Mouse (Mus musculus): Measurements from ENCODE around the gene Rplp2.

Rplp2 gene

DNA sequence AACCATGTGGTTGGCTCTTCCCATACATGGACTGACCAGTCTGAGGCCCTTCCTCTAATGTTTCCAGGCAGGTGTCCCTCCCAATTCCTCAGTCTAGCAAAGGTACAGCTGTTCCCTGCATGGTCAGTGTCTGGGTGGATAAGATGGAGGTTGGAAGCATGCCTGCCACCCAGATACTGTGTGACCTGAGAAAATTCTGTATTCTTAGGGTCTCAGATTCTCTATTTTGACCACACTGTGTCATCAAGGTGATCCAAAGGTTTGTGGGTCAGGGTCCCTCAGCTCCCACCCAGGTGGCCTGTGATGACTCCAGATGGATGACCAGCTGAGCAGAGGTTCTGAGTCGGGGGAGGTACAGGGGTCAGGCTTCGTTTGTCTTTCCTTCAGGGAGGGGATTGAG, 38.0 kb downstream of the Rplp2 start:
- DNase-seq = no peak

DNA sequence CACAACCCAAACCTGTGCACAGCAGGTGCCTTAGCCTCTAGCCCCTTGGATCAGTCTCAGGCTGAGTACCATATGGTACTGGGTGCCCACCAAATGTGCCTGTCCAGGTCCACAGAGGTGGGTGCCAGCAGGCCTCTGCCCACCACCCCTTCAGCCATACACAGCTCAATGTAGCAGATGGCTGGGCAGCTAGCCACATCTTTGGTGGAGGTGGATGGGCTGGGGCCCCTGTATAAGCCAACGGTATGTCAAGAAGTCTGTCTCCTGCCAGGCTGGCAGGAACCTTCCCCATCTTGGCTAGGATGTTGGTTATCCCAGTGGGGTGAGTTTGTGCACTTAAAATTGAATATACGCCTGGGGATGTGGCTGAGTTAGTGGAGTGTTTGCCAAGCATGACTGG, 38.4 kb downstream of the Rplp2 start:
- DNase-seq = peak; percentile 96

DNA sequence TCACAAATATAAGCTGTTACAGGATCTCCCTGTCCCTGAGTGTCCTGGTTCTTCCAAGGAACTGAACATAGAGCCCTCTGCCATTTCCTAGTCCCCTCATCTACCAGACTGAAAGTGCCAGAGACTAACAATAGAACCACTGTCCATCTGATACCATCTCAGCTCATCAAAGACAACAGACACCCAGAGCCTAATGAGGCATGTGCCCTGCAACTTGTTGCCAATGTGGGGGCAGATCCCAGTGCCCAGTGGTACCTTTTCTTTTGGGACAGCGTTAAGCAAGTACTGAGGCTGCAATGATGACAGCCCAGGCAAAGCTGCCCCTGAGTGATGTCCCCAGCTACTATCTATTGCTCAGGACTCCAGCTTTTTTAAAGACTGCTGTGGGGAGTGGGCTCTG, 39.1 kb downstream of the Rplp2 start:
- DNase-seq = no peak

DNA sequence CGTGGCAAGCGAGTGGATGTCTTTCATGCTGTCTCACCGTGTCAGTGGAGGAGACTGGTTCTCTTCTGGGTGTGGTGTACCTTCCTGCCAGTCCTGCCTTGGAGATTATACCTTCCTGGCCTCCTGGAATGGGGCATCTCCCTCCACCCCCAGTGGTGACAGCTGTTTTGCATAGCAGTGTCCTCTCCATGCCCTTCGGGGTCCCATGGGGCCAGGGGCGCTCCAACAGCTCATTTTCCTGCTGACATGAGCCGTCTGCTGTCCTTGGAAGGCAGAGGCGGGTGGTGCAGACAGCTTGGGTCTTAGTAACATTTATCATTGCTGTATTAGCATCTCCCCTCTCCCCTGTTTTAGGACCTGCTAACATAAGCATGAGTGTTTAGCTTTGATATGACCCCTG, 40.0 kb downstream of the Rplp2 start:
- no peak for DNase-seq

DNA sequence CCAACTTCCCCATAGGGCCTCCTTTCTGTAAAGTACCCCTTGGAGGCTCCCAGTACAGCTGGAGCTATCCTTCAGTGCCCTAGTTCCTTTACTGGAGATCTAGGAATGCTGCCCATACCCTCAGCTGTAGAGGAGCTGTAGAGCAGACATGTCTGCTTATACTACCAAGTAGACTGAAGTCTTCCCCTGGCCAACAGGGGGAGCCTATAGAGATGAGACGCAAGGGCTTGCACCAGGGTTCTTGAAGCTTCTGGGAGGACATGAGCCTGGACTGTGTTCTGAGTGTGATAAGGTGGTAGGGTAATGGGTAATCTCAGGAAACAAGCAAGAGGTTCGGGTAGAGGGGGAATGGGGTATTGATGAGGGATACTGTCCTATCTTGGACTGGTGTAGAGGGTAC, 44.0 kb downstream of the Rplp2 start:
- no peak for DNase-seq

DNA sequence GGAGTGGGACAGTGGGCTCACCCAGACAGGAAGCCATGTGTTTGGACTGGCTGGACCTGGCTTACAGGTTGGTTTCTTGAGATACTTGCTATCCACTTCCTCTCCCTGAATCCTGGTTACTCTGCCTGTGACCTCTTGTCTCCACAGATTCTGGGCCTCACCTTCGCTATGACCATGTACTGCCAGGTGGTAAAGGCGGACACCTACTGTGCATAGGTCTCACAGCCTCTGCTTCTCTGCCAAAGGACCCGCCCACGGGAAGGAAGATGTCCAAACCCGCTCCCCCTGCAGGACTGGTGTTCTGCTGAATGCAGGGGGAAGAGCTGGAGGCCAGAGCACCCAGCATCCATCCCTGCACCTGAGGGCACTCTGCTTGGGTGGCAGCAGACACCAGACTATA, 45.6 kb downstream of the Rplp2 start:
- no peak for DNase-seq

DNA sequence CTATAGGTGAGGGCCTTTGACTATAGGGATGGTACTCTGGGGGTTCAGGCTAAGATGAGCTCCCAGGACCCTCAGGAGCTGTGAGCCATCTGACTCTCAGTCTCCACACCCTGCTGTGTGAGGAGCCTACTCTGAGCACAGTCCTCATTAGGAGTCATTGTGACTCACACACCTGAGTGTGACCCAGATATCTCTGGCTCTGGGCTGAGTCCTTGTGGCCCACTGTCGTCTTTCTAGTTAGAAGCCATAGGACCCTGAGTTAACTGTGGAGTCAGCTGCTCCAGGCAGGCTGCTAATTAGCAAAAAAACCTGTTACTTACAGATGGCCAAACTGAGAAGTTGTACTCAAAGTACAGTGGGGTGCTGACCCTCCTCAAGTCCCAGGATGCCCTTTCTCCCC, 46.6 kb downstream of the Rplp2 start:
- peak; percentile 20 for DNase-seq

DNA sequence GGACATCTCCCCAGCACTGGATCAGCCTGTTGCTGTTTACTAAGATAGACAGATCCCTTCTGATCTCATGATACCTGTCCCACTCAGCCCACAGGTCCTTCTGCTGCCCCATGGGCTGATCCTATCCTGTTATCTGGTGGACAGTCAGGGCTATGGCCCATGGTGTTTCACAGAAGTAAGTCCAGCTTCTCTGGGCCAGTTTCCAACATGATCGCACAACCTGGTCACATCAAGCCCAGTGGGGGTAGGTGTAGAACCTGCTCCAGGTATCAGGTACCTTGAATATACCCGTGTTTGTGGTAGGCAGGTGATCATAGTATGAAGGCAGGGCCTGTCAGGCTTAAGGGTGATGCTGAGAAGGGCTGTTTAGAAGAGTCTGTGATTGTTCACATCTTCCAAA, 48.2 kb downstream of the Rplp2 start:
- no peak for DNase-seq

DNA sequence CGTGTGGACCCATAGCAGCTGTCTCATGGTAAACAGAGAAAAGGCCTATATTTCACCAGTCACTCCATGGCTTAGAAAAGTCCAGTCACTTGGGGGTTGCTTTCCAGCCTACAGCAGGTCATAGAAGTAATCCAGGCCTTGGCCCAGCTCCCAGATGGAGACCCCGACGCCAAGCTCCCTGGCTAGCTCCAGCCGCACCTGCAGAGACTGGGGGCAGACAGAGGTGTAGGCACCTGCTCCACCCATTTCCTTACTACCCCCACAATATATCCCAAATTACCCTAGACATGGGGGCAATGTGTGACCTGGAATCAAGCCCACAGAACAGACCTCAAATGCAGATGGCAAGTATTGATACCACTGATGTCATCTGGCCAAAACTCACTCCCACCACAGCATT, 48.8 kb downstream of the Rplp2 start:
- DNase-seq = no peak

DNA sequence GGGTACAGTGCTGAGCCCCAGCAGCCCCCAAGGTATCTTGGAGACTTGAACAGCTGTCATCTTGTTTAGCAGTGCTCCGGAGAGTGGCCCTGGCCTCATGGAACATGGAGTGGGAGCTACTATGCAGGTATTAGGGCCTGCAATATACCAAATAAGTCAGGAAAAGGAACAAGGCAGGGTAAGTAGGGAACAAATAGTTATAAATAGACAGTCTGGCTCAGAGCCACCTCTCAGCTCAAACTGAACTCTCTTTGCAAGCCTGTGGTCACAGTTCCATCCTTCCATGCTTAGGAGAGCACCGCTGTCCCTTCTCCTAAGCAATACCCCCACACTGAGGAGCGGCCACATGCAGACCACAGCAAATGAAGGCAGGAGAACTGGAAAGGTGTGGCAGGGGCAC, 50.4 kb downstream of the Rplp2 start:
- no peak for DNase-seq

Data from cerebellum, adult 11 months (tissue).